Mouse (Mus musculus): ENCODE measurements around the gene Chordc1. TPM values are rescaled to one million over a fixed set of nuclear protein-coding genes. Genes with fewer than 3 reads are reported as not detected.

Chordc1 gene
- total RNA-seq, 1 experiment: 81.3 TPM

GRCm38 (mm10) chr9:18292443-18292922 lies 558 bp downstream of the Chordc1 start:
- TF ChIP-seq MAFK (IDR thresholded peaks at IDR 0.05; ENCODE audit: insufficient read depth, low read depth, low read length) (no peak), HCFC1 (IDR thresholded peaks at IDR 0.05; ENCODE audit: borderline replicate concordance, insufficient read depth, low read length) (no peak), ZC3H11A (IDR thresholded peaks at IDR 0.05; ENCODE audit: borderline replicate concordance, low read depth, low read length) (no peak), CHD2 (IDR thresholded peaks at IDR 0.05; ENCODE audit: low read depth, low read length) (no peak), ZNF384 (IDR thresholded peaks at IDR 0.05; ENCODE audit: low read depth, low read length) (no peak)
- no peak for DNase-seq (ENCODE audit: low read depth, low spot score)
- Histone ChIP-seq H3K9me3 (ENCODE audit: control insufficient read depth, insufficient read depth, low read depth, low read length) (no peaks in the 10 kb centered on the region), H3K4me1 (ENCODE audit: control insufficient read depth in 2 of 2, insufficient read depth in 2 of 2, low read length in 2 of 2, poor library complexity in 1 of 2) (peaks cover 2% of the 10 kb centered on the region in 2 experiments; a peak in 2 of 4 replicates), H3K27ac (ENCODE audit: insufficient read depth, low read depth, low read length, poor library complexity, severe bottlenecking) (peak overlapping the region; percentile 34), H3K4me3 (ENCODE audit: insufficient read depth in 1 of 2, low read depth in 1 of 2, low read length in 2 of 2, poor library complexity in 1 of 2, severe bottlenecking in 1 of 2) (peak overlapping the region; percentile 80 to 91), H3K36me3 (ENCODE audit: control insufficient read depth, insufficient read depth, low read length, poor library complexity, severe bottlenecking) (no peaks in the 10 kb centered on the region; the same call in 1 of the 2 replicates), H3K9ac (ENCODE audit: insufficient read depth, low read depth, low read length, poor library complexity, severe bottlenecking) (peak overlapping the region; percentile 92)
- in situ Hi-C loops (cut with MboI; ENCODE audit: low sequenced_read_pairs in 2 of 2, unreplicated experiment in 2 of 2): no loop called here

GRCm38 (mm10) chr9:18293026-18293781 lies 1.3 kb downstream of the Chordc1 start:
- peak overlapping the region; percentile 92; the same call in 1 of the 2 replicates for H3K9ac ChIP-seq (ENCODE audit: insufficient read depth, low read depth, low read length, poor library complexity, severe bottlenecking)

GRCm38 (mm10) chr9:18298301-18298700 lies 6.4 kb downstream of the Chordc1 start:
- Histone ChIP-seq H3K9me3 (ENCODE audit: control insufficient read depth, insufficient read depth, low read depth, low read length) (no peaks in the 10 kb centered on the region), H3K4me1 (ENCODE audit: control insufficient read depth in 2 of 2, insufficient read depth in 2 of 2, low read length in 2 of 2, poor library complexity in 1 of 2) (peaks cover 2% of the 10 kb centered on the region in 2 experiments; a peak in 2 of 4 replicates), H3K9ac (ENCODE audit: insufficient read depth, low read depth, low read length, poor library complexity, severe bottlenecking) (no peak overlapping the region), H3K27ac (ENCODE audit: insufficient read depth, low read depth, low read length, poor library complexity, severe bottlenecking) (no peak overlapping the region), H3K36me3 (ENCODE audit: control insufficient read depth, insufficient read depth, low read length, poor library complexity, severe bottlenecking) (peaks cover 19% of the 10 kb centered on the region), H3K4me3 (ENCODE audit: insufficient read depth in 1 of 2, low read depth in 1 of 2, low read length in 2 of 2, poor library complexity in 1 of 2, severe bottlenecking in 1 of 2) (no peak overlapping the region)
- in situ Hi-C loops (cut with MboI; ENCODE audit: low sequenced_read_pairs in 2 of 2, unreplicated experiment in 2 of 2): no loop called here
- no peak for DNase-seq (ENCODE audit: low read depth, low spot score)
- no peak for TF ChIP-seq MAFK (IDR thresholded peaks at IDR 0.05; ENCODE audit: insufficient read depth, low read depth, low read length)
- no peak for TF ChIP-seq ZNF384 (IDR thresholded peaks at IDR 0.05; ENCODE audit: low read depth, low read length)
- TF ChIP-seq HCFC1 (IDR thresholded peaks at IDR 0.05; ENCODE audit: borderline replicate concordance, insufficient read depth, low read length): no peak
- no peak for TF ChIP-seq ZC3H11A (IDR thresholded peaks at IDR 0.05; ENCODE audit: borderline replicate concordance, low read depth, low read length)
- TF ChIP-seq CHD2 (IDR thresholded peaks at IDR 0.05; ENCODE audit: low read depth, low read length): no peak

More at GRCm38 (mm10) chr9:18293026-18293781, 1.3 kb downstream of the Chordc1 start:
- H3K36me3 ChIP-seq (ENCODE audit: control insufficient read depth, insufficient read depth, low read length, poor library complexity, severe bottlenecking): no peaks in the 10 kb centered on the region; the same call in 1 of the 2 replicates
- no peaks in the 10 kb centered on the region for H3K9me3 ChIP-seq (ENCODE audit: control insufficient read depth, insufficient read depth, low read depth, low read length)
- no peak overlapping the region; the same call in 1 of the 2 replicates for H3K27ac ChIP-seq (ENCODE audit: insufficient read depth, low read depth, low read length, poor library complexity, severe bottlenecking)
- peak overlapping the region; percentile 80 to 91 for H3K4me3 ChIP-seq (ENCODE audit: insufficient read depth in 1 of 2, low read depth in 1 of 2, low read length in 2 of 2, poor library complexity in 1 of 2, severe bottlenecking in 1 of 2)
- TF ChIP-seq CHD2 (IDR thresholded peaks at IDR 0.05; ENCODE audit: low read depth, low read length) (no peak), ZC3H11A (IDR thresholded peaks at IDR 0.05; ENCODE audit: borderline replicate concordance, low read depth, low read length) (no peak), ZNF384 (IDR thresholded peaks at IDR 0.05; ENCODE audit: low read depth, low read length) (no peak)
- H3K4me1 ChIP-seq (ENCODE audit: control insufficient read depth in 2 of 2, insufficient read depth in 2 of 2, low read length in 2 of 2, poor library complexity in 1 of 2): peaks cover 2% of the 10 kb centered on the region in 2 experiments; a peak in 2 of 4 replicates
- in situ Hi-C loops (cut with MboI; ENCODE audit: low sequenced_read_pairs in 2 of 2, unreplicated experiment in 2 of 2): no loop called here
- DNase-seq (ENCODE audit: low read depth, low spot score): no peak

- Histone ChIP-seq H3K9me3 (ENCODE audit: control insufficient read depth, insufficient read depth, low read depth, low read length) (no peaks in the 10 kb centered on the region), H3K36me3 (ENCODE audit: control insufficient read depth, insufficient read depth, low read length, poor library complexity, severe bottlenecking) (no peaks in the 10 kb centered on the region; the same call in 1 of the 2 replicates), H3K9ac (ENCODE audit: insufficient read depth, low read depth, low read length, poor library complexity, severe bottlenecking) (no peak overlapping the region), H3K4me1 (ENCODE audit: control insufficient read depth in 2 of 2, insufficient read depth in 2 of 2, low read length in 2 of 2, poor library complexity in 1 of 2) (no peaks in the 10 kb centered on the region), H3K27ac (ENCODE audit: insufficient read depth, low read depth, low read length, poor library complexity, severe bottlenecking) (no peak overlapping the region), H3K4me3 (ENCODE audit: insufficient read depth in 1 of 2, low read depth in 1 of 2, low read length in 2 of 2, poor library complexity in 1 of 2, severe bottlenecking in 1 of 2) (no peak overlapping the region)
- no peak for DNase-seq (ENCODE audit: low read depth, low spot score)
- no peak for TF ChIP-seq MAFK (IDR thresholded peaks at IDR 0.05; ENCODE audit: insufficient read depth, low read depth, low read length)
- no peak for TF ChIP-seq ZNF384 (IDR thresholded peaks at IDR 0.05; ENCODE audit: low read depth, low read length)
- no peak for TF ChIP-seq ZC3H11A (IDR thresholded peaks at IDR 0.05; ENCODE audit: borderline replicate concordance, low read depth, low read length)
- in situ Hi-C loops (cut with MboI; ENCODE audit: low sequenced_read_pairs in 2 of 2, unreplicated experiment in 2 of 2): no loop called here
Observed at GRCm38 (mm10) chr9:18319990-18320389, 28.1 kb downstream of the Chordc1 start.

Other genes with a start within 250 kb of the Chordc1 start
- gene Naalad2, start 110.9 kb downstream of the Chordc1 start, total RNA-seq (2012; rRNA removed): 2.9 and 3.6 TPM in 2 replicates
- 1.6 and 1.7 TPM in 2 replicates for gene Ubtfl1, start 112.3 kb downstream of the Chordc1 start, total RNA-seq (2012; rRNA removed)
- gene Mbd3l2, start 138.5 kb downstream of the Chordc1 start, total RNA-seq (2012; rRNA removed): not detected in 2 replicates
- 2.2 and 2.7 TPM in 2 replicates for gene Zfp558, start 186.1 kb downstream of the Chordc1 start, total RNA-seq (2012; rRNA removed)
- gene Mbd3l1, start 186.2 kb downstream of the Chordc1 start, total RNA-seq (2012; rRNA removed): not detected in 2 replicates

Measured in ES-E14 (cell line).